Mouse (Mus musculus) cerebellum, adult 11 months (tissue): ENCODE results near the gene Dnaaf1.

ENCODE experiments used
- DNase-seq: peaks from one replicate; pipeline ENCODE4 v3.0.0; 2022

The Dnaaf1 gene

DNA sequence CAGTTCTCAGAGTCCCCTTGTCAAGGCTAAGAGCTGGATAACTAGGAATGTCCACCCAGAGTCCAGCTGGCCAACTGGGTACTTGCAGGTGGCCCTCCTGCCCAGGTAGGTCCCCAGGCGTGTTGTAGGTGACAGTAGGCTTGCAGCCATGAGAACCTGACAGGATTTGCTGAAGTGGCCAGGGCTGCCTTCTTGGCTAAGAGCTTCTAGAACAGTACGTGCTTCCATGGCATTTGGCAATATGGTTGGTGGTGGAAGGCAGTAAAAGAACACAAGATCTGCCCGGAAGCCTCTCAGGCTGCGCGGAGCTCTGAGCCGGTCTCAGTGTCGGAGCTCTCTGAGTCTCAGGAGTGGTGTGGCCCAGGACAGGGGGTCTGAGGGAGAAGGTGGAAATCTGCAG lies 49.9 kb downstream of the Dnaaf1 start:
- no peak for DNase-seq

DNA sequence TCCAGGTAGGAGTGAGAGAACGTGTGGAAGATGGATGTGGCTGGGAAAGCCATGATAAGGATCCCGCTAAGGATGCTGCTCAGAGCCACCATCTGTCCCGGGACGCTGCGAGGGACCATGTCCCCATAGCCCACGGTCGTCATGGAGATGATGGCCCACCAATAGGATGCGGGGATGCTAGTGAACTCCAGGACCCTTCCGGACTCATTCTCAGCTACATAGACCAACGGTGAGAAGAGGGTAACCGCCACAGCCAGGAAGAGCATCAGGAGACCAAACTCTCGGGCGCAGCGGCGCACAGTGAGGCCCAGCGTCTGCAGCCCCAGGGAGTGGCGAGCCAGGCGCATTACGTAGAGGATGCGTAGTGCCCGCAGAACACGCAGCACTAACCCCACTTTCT lies 50.8 kb downstream of the Dnaaf1 start:
- DNase-seq, result no peak

DNA sequence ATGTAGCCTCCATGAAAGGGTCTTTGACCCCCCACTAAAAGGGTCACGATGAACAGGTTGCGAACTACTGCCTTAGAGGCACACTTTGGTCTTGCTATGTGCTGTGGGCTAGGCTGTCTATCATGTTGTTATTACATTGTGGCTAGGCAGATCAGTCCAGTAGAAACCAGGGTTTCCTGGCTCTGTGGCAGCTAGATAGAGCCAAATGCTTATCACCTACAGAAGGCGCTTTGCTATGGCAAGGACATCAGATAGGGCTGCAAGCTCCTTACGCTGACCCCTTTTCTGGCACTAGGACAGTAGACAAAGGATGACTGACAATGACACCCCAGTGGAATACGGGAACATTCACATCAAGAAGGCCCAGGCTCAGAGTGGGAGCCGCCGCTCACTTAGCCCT lies 52.2 kb downstream of the Dnaaf1 start:
- no peak for DNase-seq

DNA sequence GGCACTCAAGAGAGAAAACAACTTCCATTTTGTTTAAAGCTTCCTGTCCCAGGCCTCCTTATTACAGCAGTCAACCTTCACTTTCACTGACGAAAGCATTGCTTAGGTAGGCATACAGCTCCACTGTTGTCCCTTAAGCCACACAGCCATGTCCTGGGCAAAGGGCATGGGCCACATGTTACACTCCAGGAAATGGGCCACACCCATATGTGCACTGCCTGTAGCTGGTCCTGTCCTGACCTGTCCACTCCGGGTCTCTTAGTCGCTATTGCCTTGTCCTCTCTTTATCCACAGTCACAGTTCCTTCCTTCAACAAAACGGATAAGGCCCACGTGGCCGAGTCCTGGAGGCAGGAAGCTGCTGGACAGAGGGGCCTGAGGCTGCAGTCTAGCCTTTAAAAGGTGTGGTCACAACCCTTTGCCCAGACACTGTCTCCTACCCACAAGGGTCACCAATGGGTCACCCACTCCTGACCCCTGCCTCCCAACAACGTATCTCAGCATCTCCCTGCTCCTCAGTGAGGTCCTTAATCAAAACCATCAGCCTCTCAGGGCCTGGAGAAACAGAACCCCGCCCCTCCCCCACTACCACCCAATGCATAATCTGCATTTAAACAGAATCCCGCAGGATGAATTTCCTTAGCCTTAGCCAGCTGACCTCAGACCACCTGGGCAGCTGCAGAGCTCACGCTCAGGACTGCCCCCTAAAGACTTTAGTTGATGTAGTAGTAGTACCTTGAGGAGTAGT lies 52.8 kb downstream of the Dnaaf1 start:
- no peak for DNase-seq

DNA sequence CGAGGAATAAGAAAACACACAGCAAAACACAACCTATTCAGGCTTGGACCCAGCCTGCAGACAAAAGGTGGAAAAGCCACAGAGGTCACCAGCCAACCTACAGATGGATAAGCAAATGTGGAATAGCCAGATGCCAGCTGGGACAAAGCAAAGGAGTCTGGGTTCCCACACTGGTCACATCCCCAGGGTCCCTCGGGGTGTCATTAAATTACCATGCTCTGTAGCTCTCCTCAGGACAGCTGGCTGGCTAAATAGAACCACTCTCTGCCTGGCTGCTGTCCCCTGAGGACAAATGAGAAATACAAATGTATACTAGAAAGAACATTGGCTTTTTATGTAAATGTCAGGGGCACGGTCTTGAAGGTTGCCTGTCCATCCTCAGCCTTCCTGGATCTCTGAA lies 55.8 kb downstream of the Dnaaf1 start:
- DNase-seq, result no peak

DNA sequence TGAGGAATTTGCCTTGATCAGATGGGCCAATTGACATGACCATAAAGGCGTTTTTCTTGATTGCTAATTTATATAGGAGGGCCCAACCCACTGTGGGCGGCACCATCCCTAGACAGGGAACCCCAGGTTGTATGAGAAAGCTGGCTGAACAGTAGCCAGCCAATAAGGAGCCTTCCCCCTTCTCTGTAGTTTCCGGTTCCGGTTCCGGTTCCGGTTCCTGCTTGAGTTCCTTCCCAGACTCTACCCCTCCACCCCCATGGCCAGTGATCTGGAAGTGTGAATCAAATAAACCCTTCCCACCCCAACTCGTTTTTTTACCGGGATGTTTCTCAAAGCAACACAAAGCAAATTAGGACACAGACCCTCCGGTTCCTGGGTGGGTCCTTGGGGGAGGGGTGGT lies 57.2 kb downstream of the Dnaaf1 start:
- no peak for DNase-seq

DNA sequence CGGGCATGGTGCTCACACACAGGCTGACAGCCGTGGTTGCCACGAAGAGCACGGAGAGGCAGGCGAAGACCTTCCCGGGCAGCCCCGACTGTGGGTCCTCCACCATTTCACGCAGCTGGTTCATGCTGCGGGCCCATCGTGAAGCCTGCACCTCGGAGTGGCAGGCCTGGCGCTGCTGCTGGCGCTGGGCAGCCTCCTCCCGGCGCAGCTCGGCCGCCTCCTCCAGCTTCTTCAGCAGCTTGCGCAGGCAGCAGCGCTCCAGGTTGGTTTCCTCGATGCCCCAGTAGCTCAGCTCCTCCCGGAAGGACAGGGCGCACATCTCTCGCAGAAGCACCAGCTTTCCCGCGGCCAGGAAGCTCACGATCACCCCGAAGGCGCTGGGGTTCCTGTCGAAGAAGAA lies 57.9 kb downstream of the Dnaaf1 start:
- DNase-seq, result no peak

DNA sequence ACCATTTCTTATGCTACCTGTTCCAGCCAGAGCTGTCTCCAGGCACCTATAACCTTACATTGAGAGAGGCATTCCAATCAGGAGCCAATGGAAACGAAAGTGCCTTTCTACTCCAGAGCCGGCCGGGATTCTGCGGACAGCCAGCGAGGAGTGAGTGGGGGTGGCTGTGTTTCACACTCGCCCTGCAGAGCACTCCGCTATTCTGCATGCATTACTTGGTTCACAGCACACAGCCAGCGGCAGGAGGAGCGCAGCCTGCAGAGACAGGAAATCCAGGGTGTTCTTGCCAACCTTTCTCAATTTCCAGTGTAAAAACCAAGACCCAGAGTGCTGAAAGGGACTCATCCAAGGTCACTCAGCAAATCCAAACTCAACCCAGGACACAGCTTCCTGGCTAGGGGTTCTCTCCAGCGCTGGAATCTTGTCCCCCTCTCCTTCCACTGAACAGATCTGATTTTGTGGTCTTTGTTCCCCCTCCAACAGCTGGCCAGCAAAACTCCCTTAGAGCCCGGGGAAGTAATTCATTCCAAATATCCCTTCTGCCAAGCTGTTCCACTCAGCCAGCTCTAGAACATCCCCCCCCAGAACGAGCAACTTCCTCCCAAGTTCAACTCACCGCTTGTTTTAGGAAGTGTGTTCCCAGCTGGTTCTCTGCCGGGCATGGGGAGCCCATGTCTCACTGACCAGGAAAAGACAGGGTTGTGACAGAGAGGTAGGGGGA lies 59.7 kb downstream of the Dnaaf1 start:
- DNase-seq, result no peak

DNA sequence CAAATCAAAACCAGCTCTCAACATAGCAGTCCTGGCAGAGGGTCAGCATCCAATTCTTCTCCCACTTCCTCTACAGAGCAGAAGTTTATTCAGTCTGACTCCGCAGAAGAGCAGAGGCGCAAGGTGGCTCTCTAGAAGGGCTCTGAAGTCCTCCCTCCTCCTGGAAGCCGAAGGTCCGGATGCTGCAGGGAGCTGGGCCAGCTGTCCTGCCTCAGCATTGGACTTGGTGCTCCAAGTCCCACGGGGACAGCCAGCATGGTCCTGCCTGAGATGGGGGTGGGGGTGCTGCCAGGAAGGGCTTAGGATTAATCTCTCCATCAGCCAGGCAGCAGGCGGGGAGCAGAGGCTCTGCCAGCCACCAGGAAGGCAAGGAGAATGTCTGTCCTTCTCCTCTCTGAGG lies 60.3 kb downstream of the Dnaaf1 start, which contains the start of gene Kcng4:
Gene Kcng4, minus strand, starts transcription at position 303 of the 400 bp plus-strand sequence.
- DNase-seq, result no peak

DNA sequence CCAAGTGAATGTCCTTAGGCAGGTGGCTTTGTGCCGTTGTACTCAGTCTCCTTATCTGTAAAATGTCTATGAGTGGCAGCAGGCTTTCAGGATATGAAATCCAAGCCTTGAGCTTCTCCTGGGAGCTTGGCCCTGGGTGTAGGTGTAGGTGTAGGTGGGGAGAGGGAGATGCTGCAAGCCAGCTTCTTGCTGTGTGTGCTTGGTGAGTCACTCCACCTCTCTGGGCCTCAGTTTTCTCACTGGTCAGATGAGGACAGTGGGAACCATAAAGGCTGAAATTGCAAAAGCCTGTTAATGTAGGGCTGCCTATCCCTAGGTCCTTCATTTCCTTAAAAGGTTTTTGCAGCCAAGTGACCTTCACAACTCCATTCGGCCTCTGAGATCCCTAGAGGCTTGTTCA lies 60.9 kb downstream of the Dnaaf1 start:
- DNase-seq, result no peak

DNA sequence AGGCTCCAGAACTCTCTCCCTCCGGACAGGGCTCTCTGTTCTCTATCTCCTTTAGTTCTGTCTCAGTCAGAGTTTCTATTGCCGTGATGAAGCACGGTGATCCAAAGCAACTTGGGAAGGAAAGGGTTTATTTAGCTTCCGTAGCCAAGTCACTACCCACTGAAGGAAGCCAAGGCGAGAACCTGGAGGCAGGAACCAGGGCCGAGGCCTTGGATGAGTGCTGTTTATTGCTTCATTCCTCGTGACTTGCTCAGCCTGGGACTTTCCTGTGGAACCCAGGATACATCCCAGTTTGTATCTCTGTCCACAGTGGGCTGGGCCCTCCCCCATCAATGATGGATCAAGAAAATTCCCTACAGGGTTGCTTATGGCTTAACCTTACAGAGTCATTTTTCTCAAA lies 61.7 kb downstream of the Dnaaf1 start:
- DNase-seq, result no peak

DNA sequence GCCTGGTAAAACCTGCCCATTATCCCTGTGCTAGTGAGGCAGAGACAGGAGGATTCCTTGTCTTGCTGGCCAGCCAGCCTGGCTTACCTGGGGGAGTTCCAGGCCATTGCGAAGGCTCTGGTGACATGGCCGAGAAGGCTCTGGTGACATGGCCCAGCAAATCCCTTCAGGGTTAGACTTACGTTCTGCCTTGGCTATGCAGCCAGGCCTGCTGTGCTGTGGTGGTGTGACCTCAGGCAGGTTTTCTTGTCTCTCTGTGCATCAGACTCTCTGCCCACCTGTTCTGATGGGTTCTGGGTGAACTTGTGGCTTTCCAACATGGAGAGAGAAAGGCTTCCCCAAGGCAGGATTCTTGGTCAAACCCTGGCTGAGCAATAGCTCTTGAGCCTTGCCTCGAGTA lies 62.3 kb downstream of the Dnaaf1 start:
- DNase-seq, result no peak

DNA sequence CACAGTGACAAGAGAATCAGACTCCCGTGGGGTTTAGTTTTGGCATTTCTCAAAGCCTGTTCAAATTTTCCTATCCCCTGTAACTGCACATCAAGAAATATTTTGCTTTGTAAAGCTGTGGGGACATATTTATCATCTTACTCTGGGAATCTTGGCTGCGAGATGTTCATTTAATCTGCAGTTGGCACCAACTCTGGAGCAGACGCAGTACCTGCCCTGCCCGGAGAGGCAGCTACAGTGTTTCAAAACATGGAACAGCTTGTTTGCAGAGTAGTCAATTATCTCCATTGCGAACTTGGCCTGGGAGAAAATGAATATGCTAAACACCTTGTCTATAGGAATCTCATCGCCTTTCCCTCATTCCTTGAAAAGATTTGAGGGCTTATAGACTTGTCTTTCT lies 63.2 kb downstream of the Dnaaf1 start:
- no peak for DNase-seq

DNA sequence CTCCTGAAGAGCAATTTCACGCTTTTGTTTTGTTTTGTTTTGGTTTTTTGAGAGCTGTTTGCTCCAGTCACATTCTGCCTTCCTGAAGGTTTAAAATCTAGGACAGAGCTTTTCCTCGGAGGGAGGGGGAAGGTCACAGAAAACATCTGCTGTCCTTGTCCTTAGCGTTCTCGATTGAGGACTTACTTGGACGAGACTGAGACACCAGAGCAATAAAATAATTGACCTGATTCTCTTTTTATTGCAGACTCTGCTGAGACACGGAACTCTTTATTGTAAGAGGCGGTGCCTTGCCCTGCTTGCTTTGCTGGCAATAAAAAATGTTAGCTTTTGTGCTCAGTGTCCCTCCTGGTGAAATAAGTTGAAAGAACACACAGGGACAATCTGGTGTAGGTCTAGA lies 64.8 kb downstream of the Dnaaf1 start:
- no peak for DNase-seq

DNA sequence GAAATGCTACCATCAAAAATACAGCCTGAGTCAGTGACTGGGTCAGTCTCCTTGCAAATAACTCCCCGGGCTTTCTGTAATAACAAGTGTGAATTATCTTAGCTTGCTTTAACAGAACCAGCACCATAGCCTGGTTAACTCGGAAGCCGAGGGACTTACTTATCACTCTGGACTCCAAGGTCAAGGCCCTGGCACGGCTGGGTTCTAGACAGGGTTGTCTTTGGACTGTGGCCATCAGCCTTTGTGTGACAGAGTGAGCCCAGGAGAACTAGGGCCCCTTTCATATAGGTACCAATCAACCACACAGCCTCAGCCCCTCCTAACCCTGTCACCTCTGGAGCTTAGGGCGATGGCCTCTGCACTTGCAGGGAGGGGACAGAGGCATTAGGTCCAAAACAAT lies 66.0 kb downstream of the Dnaaf1 start:
- no peak for DNase-seq

DNA sequence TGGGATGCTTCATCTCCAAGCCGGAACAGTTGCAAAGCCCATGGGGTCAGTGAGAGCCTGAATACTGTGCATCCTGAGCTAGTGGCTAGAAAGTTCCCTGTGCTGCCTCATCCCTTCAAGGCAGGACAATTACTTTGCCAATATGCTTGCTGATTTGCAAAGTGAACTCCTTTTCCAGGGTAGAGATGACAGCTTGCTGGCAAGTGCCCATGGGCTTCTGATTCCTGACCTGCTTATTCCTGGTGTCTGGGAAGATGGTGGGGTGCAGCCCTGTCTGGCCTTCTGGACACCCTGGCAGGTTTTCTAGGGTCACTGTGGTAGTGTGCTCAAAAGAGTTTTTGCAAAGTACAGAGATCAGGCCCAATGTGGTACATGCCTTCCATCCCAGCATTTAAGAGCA lies 67.9 kb downstream of the Dnaaf1 start:
- no peak for DNase-seq

DNA sequence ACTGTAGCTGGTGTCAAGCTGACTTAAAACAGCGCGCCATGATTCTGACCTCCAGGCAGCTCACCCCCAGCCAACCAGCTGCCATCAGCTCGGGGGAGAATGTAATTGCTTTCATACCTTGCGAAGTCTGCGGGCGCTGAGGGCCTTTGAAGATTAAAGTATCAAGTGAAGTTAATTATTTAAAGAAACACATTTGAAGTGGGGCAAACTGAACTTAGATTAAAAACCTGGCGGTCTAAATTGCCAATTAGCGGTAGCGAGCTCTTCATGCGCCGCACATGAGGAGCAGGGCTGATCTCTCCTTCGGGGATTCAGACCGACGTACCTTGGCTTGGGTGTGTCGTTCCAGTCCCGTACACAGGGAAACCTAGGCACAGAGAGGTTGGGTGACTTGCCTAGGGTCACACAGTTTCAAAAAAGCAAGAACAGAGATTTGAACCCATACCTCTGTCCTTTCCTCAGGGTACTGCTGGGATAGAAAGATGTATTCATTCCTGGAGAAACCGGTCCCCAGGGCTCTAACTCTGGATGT lies 69.5 kb downstream of the Dnaaf1 start:
- no peak for DNase-seq

DNA sequence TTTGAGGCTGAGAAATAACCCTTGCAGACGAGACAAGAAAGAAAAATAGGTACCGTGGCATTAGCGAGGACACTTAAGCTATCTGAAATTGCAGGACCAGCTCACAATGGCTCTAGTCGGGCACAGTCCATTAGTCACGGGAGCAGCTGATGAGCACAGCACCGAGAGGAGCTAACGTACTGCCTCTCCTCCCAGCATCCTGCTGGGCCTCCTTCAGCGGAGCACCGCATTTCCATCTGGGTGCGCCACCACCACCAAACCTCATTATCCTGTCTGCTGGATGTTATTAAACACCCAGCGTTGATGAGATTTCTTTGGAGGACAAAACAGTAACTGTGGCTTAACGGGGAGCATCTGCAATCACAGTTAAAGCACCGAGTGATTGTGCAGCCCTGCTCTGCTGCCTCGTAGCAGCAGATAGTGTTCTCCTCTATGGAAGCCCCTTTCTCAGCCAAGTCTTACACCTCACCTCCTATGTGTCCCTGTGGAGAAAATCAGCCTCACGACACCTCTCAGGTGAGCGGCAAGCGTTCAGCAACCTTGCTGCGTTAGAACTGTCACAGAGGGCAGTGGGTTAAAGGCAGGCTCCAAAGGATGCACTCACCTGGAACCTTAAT lies 70.1 kb downstream of the Dnaaf1 start:
- no peak for DNase-seq

DNA sequence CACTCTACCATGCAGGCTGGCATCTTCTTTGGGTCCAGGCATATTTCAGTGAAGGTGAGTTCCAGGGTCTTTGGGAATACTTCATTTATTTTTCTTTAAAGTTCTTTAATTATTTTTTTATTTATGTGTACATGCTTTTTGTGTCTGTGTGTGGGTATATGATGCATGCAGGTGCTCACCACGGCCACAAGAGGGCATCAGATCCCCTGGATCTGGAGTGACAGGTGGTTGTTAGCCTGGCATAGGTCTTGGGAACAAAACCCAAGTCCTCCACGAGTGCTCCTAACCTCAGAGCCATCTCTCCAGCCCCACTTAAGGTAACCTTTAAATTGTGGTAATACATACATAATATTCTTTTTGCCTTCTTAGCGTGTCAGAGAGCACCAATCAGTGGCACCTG lies 71.2 kb downstream of the Dnaaf1 start:
- no peak for DNase-seq

DNA sequence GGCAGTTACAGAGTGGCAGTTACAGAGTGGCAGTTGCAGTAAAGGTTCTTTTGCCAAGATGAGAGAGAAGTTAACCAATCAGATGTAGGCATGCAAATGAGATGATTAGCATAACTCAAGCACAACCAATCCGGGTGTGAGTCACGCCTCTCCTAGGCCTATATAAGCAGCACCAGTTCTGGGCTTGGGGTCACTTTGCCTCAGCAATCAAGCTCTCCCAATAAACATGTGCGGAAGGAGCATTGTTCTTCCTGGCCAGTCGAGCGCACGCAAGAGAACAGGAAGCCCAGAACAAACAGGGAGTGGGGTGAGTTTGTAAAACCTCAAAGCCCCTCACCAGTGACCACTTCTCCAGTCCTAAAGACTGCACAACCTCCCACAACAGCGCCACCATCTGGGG lies 71.8 kb downstream of the Dnaaf1 start:
- no peak for DNase-seq
